Mouse (Mus musculus): Measurements from ENCODE around the gene Tcf20.

DNA sequence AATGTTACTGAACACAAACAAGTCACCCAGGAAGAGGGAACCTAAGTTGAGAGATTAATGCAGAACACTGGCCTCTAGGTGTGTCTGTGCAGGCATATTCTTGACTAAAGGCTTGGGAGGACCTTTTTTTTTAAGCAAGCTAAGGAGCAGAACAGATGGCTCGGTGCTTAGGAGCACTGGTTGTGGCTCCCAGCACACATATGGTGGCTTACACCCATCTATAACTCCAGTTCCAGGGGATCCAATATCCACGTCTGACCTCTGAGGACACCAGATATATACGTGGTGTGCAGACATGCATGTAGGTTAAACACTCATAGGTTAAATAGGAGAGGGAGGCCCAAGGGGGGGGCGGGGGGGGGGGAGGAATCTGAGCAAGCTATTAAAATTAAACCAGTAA lies 165.3 kb downstream of the Tcf20 start:
- no peak for TF ChIP-seq ZC3H11A (IDR thresholded peaks at IDR 0.05; ENCODE audit: borderline replicate concordance, low read depth, low read length)
- TF ChIP-seq CHD2 (IDR thresholded peaks at IDR 0.05; ENCODE audit: low read depth, low read length) = no peak
